Mouse (Mus musculus) embryo, embryonic 10 days (tissue): ENCODE data around the gene Taf9.

Experiments
- DNase-seq: peaks from one replicate; pipeline ENCODE4 v3.0.0-alpha.2; 2015; ENCODE audit warnings: low spot score

Taf9 gene

GRCm38 (mm10) chr13:100670181-100670741 is 18.9 kb downstream of the Taf9 start:
- DNase-seq: no peak

DNA sequence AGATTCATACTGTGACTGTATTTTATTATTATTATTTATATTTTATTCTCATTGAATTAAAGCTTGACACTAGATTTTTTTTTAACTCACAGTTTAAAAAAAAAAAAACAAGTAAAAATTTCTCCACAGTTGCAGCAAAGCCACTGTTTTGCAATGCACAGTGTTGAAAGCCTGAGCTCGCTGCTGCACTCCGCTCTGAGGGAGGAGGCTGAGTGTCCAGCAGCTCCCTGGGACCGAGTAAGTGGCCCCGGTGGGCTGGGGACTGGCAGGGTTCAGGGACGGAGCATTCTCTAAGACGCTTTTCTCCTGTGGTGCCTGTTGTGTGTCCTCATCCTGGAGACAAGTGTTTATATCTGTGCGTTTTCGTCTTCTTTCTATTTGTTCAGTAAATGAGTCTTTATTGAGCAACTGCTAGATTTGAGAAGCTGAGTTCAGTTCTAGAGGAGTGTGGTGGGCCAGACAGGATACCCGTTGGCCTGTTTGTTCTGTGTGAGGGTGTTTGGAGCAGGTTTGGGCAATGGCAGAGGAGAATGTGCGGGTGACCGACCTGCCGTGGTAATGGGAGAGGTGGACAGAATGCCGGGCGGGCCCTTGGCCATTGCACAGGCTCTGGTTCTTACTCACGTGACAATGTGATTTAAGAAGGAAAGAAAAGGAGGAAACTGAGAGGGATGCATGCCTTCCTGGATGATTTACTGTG is 24.7 kb downstream of the Taf9 start:
- DNase-seq: no peak

DNA sequence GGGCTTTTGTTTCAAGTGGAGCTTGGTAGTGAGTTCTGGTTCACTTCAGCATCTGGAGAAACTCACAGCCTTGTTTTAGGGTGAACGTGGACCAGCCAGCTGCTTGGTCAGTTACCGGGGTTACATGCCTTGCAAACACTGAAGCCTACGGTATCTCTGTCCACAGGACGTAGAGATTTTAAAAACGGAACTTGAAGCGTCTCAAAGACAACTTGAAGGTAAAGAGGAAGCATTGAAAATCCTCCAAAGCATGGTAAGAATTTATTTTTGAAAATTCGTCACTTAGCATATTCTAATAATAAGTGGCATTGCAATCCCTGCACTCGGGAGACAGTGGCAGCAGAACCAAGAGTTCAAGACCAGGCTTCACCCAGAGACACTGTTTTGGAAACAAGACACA is 30.2 kb downstream of the Taf9 start:
- no peak for DNase-seq

DNA sequence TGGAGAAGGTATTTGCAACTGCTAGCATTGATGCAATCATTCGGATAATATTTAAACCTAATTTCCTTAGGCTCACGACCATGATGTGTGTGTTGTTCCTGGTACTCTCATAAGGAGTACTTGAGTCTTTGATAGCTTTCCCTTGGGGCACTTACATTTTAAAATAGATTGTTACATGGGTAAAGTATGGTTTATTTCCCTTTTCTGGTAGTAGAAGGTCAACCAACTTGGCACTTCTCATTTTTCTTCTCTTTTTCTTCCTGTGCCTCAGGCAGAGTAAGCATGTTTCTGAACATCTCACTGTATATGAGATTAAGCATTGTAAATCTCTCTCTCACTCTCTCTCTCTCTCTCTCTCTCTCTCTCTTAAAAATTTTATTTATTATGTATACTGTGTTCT is 31.5 kb downstream of the Taf9 start:
- no peak for DNase-seq

GRCm38 (mm10) chr13:100684355-100684754 is 33.0 kb downstream of the Taf9 start:
- DNase-seq: no peak

GRCm38 (mm10) chr13:100687513-100687912 is 36.1 kb downstream of the Taf9 start:
- DNase-seq: no peak

GRCm38 (mm10) chr13:100697541-100697940 is 46.2 kb downstream of the Taf9 start:
- DNase-seq: no peak

GRCm38 (mm10) chr13:100698866-100699265 is 47.5 kb downstream of the Taf9 start:
- DNase-seq: no peak

DNA sequence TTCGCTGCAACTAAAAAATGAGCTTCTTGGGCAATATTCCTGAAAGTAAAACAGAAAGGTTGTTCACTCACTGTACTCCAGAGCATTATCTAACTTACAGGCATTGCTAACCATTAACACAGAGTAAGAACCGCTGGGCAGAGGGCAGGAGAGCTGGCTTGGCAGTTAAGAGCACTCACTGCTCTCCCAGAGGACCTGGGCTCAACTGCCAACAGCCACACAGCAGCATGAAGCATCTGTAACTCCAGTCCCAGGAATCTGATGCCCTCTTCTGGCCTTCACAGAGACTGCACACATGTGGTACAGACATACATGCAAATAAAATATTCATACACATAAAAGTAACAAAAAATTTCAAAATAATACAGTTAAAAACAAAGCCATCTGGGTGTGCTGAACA is 52.1 kb downstream of the Taf9 start:
- DNase-seq: no peak
